Mouse (Mus musculus) thymus, adult 2 months (tissue): ENCODE data around the gene Mast3.

Source experiments
- CTCF ChIP-seq: fragments of 200-500 bp; IDR thresholded peaks from 2 replicates; pipeline ENCODE4 v1.5.1; 2012; ENCODE audit warnings: mild to moderate bottlenecking, control low read depth, low read length, moderate library complexity, borderline replicate concordance; ENCODE audit not compliant: control insufficient read depth, poor library complexity, insufficient read depth; ENCODE audit errors: extremely low read depth
- POLR2A ChIP-seq: fragments of 200-500 bp; IDR thresholded peaks from 2 replicates; pipeline ENCODE4 v1.6.1; 2012; ENCODE audit warnings: mild to moderate bottlenecking, low read length, control low read depth, moderate library complexity; ENCODE audit not compliant: control insufficient read depth, poor library complexity, insufficient read depth; ENCODE audit errors: extremely low read depth

DNA sequence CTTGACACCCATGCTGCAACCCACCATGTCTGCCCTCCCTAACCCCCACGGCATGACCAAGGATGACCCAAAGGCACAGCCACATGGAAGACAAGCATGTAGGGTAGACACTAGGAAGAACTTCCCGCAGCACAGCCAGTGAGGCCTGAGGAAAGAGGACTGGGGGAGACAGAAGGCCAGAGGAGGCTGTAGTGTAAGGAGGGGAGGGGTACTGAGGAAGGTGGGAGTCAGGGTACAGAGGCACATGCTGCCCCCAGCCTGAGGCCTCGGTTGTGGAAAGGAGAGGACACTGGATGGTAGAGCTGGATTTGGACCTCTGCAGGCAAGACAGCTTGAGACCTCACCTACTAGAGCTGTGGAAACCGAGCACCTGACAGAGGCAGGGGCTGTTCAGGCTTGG is 46.1 kb upstream of the Mast3 start:
- TF ChIP-seq CTCF, result no peak
- TF ChIP-seq POLR2A, result no peak
